Mouse (Mus musculus) CH12.LX (cell line): Measurements from ENCODE around the gene Eml2. TPM values are rescaled to one million over a fixed set of nuclear protein-coding genes. Genes with fewer than 3 reads are reported as not detected.
A peak's percentile ranks its signal among the peaks of the same experiment; 100 is the strongest.

ENCODE experiments used
- DNase-seq: peaks from one replicate; pipeline ENCODE4 v3.0.0-alpha.2; 2013; ENCODE audit errors: extremely low read depth
- H3K27ac ChIP-seq: 2 replicates; pipeline ENCODE4 v1.5.1; 2012; ENCODE audit warnings: low read depth, mild to moderate bottlenecking, control low read depth, moderate library complexity; ENCODE audit not compliant: insufficient read depth
- H3K27me3 ChIP-seq: replicated peaks from 2 replicates; pipeline ENCODE3; 2012; ENCODE audit warnings: inconsistent platforms
- H3K36me3 ChIP-seq, 2 experiments: replicated peaks in 1 of 2; 2 replicates each; pipeline versions ENCODE3 to v1.6.1; 2012; ENCODE audit warnings: inconsistent platforms in 1 of 2, low read length in 1 of 2, mild to moderate bottlenecking in 1 of 2, mixed read lengths in 1 of 2, moderate library complexity in 1 of 2; ENCODE audit not compliant: control insufficient read depth in 1 of 2, insufficient read depth in 1 of 2
- H3K4me1 ChIP-seq, 2 experiments: 2 replicates each; pipeline ENCODE4 v1.6.1; 2012; ENCODE audit warnings: inconsistent platforms in 1 of 2, moderate library complexity in 1 of 2; ENCODE audit not compliant: insufficient read depth in 2 of 2, control insufficient read depth in 1 of 2
- H3K4me2 ChIP-seq: 2 replicates; pipeline ENCODE4 v1.6.1; 2012; ENCODE audit warnings: low read depth, mild to moderate bottlenecking, control low read depth; ENCODE audit not compliant: poor library complexity, insufficient read depth, severe bottlenecking
- H3K4me3 ChIP-seq, 3 experiments: fragments of 150-350 bp in 1 of 3; sonication (generic) in 1 of 3; replicated peaks in 1 of 3; 2 replicates each; pipeline versions ENCODE3 to v1.5.1; 2011 to 2012; ENCODE audit warnings: low read depth in 2 of 3, low read length in 2 of 3, mild to moderate bottlenecking in 2 of 3, moderate library complexity in 2 of 3, control low read depth in 1 of 3, improper control_type of control experiment in 1 of 3, inconsistent platforms in 1 of 3, mixed read lengths in 1 of 3; ENCODE audit not compliant: poor library complexity in 1 of 3
- H3K79me2 ChIP-seq: replicated peaks from 2 replicates; pipeline ENCODE4 v1.6.1; 2012; ENCODE audit warnings: mild to moderate bottlenecking, moderate library complexity; ENCODE audit not compliant: control insufficient read depth, poor library complexity, insufficient read depth, severe bottlenecking; ENCODE audit errors: extremely low read depth
- H3K9ac ChIP-seq: 2 replicates; pipeline ENCODE4 v1.6.1; 2012; ENCODE audit warnings: low read depth, mild to moderate bottlenecking, control low read depth, moderate library complexity; ENCODE audit not compliant: insufficient read depth
- H3K9me3 ChIP-seq: replicated peaks from 2 replicates; pipeline ENCODE3; 2012; ENCODE audit warnings: low read length, inconsistent platforms, mixed read lengths
- BHLHE40 ChIP-seq: IDR thresholded peaks from 2 replicates; pipeline ENCODE4 v1.6.1; 2011; ENCODE audit warnings: mild to moderate bottlenecking, low read depth, low read length, improper control_type of control experiment
- CHD2 ChIP-seq: IDR thresholded peaks from 2 replicates; pipeline ENCODE4 v1.6.1; 2011; ENCODE audit warnings: low read length, improper control_type of control experiment
- CTCF ChIP-seq, 2 experiments: IDR thresholded peaks in 1 of 2; conservative IDR thresholded peaks in 1 of 2; 2 replicates each; pipeline ENCODE4 v1.5.1; 2011 to 2012; ENCODE audit warnings: low read depth in 2 of 2, low read length in 2 of 2, improper control_type of control experiment in 1 of 2, inconsistent platforms in 1 of 2, mild to moderate bottlenecking in 1 of 2, moderate library complexity in 1 of 2
- E2F4 ChIP-seq: IDR thresholded peaks from 2 replicates; pipeline ENCODE4 v1.6.1; 2011; ENCODE audit warnings: low read depth, low read length, improper control_type of control experiment; ENCODE audit not compliant: insufficient replicate concordance
- ELF1 ChIP-seq: IDR thresholded peaks from 2 replicates; pipeline ENCODE4 v1.6.1; 2014; ENCODE audit warnings: low read depth, mild to moderate bottlenecking, inconsistent platforms, low read length, improper control_type of control experiment
- ETS1 ChIP-seq: conservative IDR thresholded peaks from 2 replicates; pipeline ENCODE4 v1.6.1; 2012; ENCODE audit warnings: low read depth, mild to moderate bottlenecking, inconsistent platforms, low read length, improper control_type of control experiment, moderate library complexity
- GABPA ChIP-seq: IDR thresholded peaks from 2 replicates; pipeline ENCODE4 v1.6.1; 2012; ENCODE audit warnings: low read depth, low read length, improper control_type of control experiment, inconsistent platforms; ENCODE audit not compliant: insufficient replicate concordance
- IRF4 ChIP-seq: IDR thresholded peaks from 2 replicates; pipeline ENCODE4 v1.6.1; 2014; ENCODE audit warnings: low read depth, mild to moderate bottlenecking, inconsistent platforms, low read length, improper control_type of control experiment
- JUN ChIP-seq: IDR thresholded peaks from 2 replicates; pipeline ENCODE4 v1.6.1; 2011; ENCODE audit warnings: low read depth, mild to moderate bottlenecking, low read length, improper control_type of control experiment, moderate library complexity; ENCODE audit not compliant: insufficient read depth
- MAFK ChIP-seq: IDR thresholded peaks from 2 replicates; pipeline ENCODE4 v1.6.1; 2011; ENCODE audit warnings: low read length, improper control_type of control experiment; ENCODE audit not compliant: insufficient replicate concordance
- MAX ChIP-seq: IDR thresholded peaks from 2 replicates; pipeline ENCODE4 v1.6.1; 2011; ENCODE audit warnings: low read length, improper control_type of control experiment
- MEF2A ChIP-seq: IDR thresholded peaks from 2 replicates; pipeline ENCODE4 v1.6.1; 2014; ENCODE audit warnings: low read depth, mild to moderate bottlenecking, inconsistent platforms, low read length, improper control_type of control experiment, borderline replicate concordance
- MYC ChIP-seq: IDR thresholded peaks from 2 replicates; pipeline ENCODE4 v1.6.1; 2011; ENCODE audit warnings: low read depth, mild to moderate bottlenecking, improper control_type of control experiment, low read length
- NELFE ChIP-seq: IDR thresholded peaks from 2 replicates; pipeline ENCODE4 v1.6.1; 2011; ENCODE audit warnings: low read depth, low read length, improper control_type of control experiment
- NRF1 ChIP-seq: IDR thresholded peaks from 2 replicates; pipeline ENCODE4 v1.6.1; 2014; ENCODE audit warnings: low read depth, mild to moderate bottlenecking, inconsistent platforms, low read length, improper control_type of control experiment, moderate library complexity
- POLR2A ChIP-seq: IDR thresholded peaks from 2 replicates; pipeline ENCODE4 v1.6.1; 2011; ENCODE audit warnings: low read depth, mild to moderate bottlenecking, improper control_type of control experiment, low read length
- POLR2AphosphoS2 ChIP-seq: IDR thresholded peaks from 2 replicates; pipeline ENCODE4 v1.6.1; 2011; ENCODE audit warnings: low read depth, low read length, improper control_type of control experiment
- RAD21 ChIP-seq: IDR thresholded peaks from 2 replicates; pipeline ENCODE4 v1.6.1; 2011; ENCODE audit warnings: low read depth, mild to moderate bottlenecking, low read length, improper control_type of control experiment, moderate library complexity
- SIN3A ChIP-seq: IDR thresholded peaks from 2 replicates; pipeline ENCODE4 v1.6.1; 2012; ENCODE audit warnings: low read length, improper control_type of control experiment, inconsistent platforms
- SMC3 ChIP-seq: IDR thresholded peaks from 2 replicates; pipeline ENCODE4 v1.6.1; 2011; ENCODE audit warnings: low read depth, low read length, improper control_type of control experiment
- TBP ChIP-seq: conservative IDR thresholded peaks from 2 replicates; pipeline ENCODE4 v1.6.1; 2011; ENCODE audit warnings: low read depth, low read length, improper control_type of control experiment
- TCF12 ChIP-seq: IDR thresholded peaks from 2 replicates; pipeline ENCODE4 v1.6.1; 2014; ENCODE audit warnings: low read depth, mild to moderate bottlenecking, inconsistent platforms, low read length, improper control_type of control experiment
- USF1 ChIP-seq: IDR thresholded peaks from 2 replicates; pipeline ENCODE4 v1.6.1; 2014; ENCODE audit warnings: low read depth, mild to moderate bottlenecking, inconsistent platforms, low read length, improper control_type of control experiment
- ZKSCAN1 ChIP-seq: IDR thresholded peaks from 2 replicates; pipeline ENCODE4 v1.6.1; 2012; ENCODE audit warnings: low read depth, inconsistent platforms, low read length, improper control_type of control experiment, borderline replicate concordance
- ZMIZ1 ChIP-seq: IDR thresholded peaks from 2 replicates; pipeline ENCODE4 v1.6.1; 2012; ENCODE audit warnings: low read depth, mild to moderate bottlenecking, inconsistent platforms, low read length, improper control_type of control experiment
- ZNF384 ChIP-seq: IDR thresholded peaks from 2 replicates; pipeline ENCODE4 v1.6.1; 2012; ENCODE audit warnings: low read depth, low read length, improper control_type of control experiment, inconsistent platforms
- dilution Hi-C: fragments of 300-500 bp; cut with MboI; formaldehyde crosslinking; loops from 2 replicates; pipeline ENCODE4 v1.14.3; 2020; ENCODE audit warnings: low sequenced_read_pairs; ENCODE audit not compliant: extremely low pct_unique_long_range_greater_than_20kb, extremely low pct_ligation_motif_present
- in situ Hi-C: fragments of 300-500 bp; cut with MboI; formaldehyde crosslinking; loops from 3 replicates; pipeline ENCODE4 v1.14.3; 2019; ENCODE audit warnings: low sequenced_read_pairs, low pct_ligation_motif_present, low pct_unique_long_range_greater_than_20kb, mixed read lengths
- polyA plus RNA-seq: library from polyadenylated mRNA; unstranded; fragments of >175 nt; gene quantifications from 2 replicates; pipeline ENCODE4 v1.2.1, GENCODE M21; 2012; ENCODE audit warnings: low read depth; ENCODE audit not compliant: insufficient read length
- total RNA-seq, 2 experiments: library from RNA; depleted of rRNA; stranded (reverse); fragments of 300-350 nt in 1 of 2; fragments of >200 nt in 1 of 2; gene quantifications; 2 replicates each; pipeline ENCODE4 v1.2.3; 2012 to 2014

Gene Eml2
- total and polyA plus RNA-seq, 3 experiments: 12.3 to 52.4 (median 29.1) TPM

- Histone ChIP-seq H3K9me3 (no peaks in the 10 kb centered on the region), H3K4me3 (no peak overlapping the region), H3K9ac (no peak overlapping the region), H3K36me3 (peaks cover 49 to 88% of the 10 kb centered on the region in 2 experiments), H3K79me2 (peaks cover 3% of the 10 kb centered on the region; the same call in 1 of the 2 replicates), H3K4me1 (peaks cover 0 to 27% of the 10 kb centered on the region in 2 experiments; a peak in 2 of 4 replicates), H3K27me3 (no peaks in the 10 kb centered on the region), H3K27ac (no peak overlapping the region), H3K4me2 (no peak overlapping the region)
- dilution Hi-C loops: no loop called here
- peak; percentile 73 for DNase-seq
- in situ Hi-C loops: no loop called here
- TF ChIP-seq MYC: no peak
- peak; percentile 88 for TF ChIP-seq ZNF384
- no peak for TF ChIP-seq TCF12
- TF ChIP-seq MEF2A: no peak
- TF ChIP-seq NRF1: no peak
- no peak for TF ChIP-seq ETS1
- no peak for TF ChIP-seq ZMIZ1
- no peak for TF ChIP-seq BHLHE40
- TF ChIP-seq GABPA: no peak
- TF ChIP-seq MAX: no peak
- TF ChIP-seq TBP: no peak
- TF ChIP-seq RAD21: peak; percentile 42
- TF ChIP-seq POLR2AphosphoS2: no peak
- no peak for TF ChIP-seq MAFK
- no peak for TF ChIP-seq NELFE
- no peak for TF ChIP-seq USF1
- TF ChIP-seq JUN: no peak
- TF ChIP-seq SIN3A: no peak
- TF ChIP-seq CHD2: no peak
- no peak for TF ChIP-seq ELF1
- no peak for TF ChIP-seq E2F4
- peak in 1 of 2 experiments; percentile 68; a peak in 2 of 4 replicates for TF ChIP-seq CTCF (conservative IDR thresholded peaks at IDR 0.05 in 1 of 2, IDR thresholded peaks at IDR 0.05 in 1 of 2; ENCODE audit: low read depth in 2 of 2, low read length in 2 of 2)
- TF ChIP-seq SMC3: peak; percentile 47
- TF ChIP-seq IRF4: no peak
- TF ChIP-seq POLR2A: no peak
- TF ChIP-seq ZKSCAN1: no peak
Observed at GRCm38 (mm10) chr7:19137380-19137779, 38.8 kb upstream of the Eml2 start.
